Mouse (Mus musculus) C2C12 (cell line): ENCODE measurements around the gene Olfr45. TPM values are rescaled to one million over a fixed set of nuclear protein-coding genes. Genes with fewer than 3 reads are reported as not detected.

ENCODE experiments used
- H3K27me3 ChIP-seq: one replicate; pipeline ENCODE4 v1.6.1; 2011; ENCODE audit not compliant: control insufficient read depth, insufficient read depth, insufficient read length
- H3K36me3 ChIP-seq: one replicate; pipeline ENCODE4 v1.6.1; 2011; ENCODE audit not compliant: control insufficient read depth, insufficient read depth
- H3K4me3 ChIP-seq: one replicate; pipeline ENCODE4 v1.5.1; 2011; ENCODE audit warnings: mild to moderate bottlenecking, control low read depth; ENCODE audit not compliant: poor library complexity, insufficient read depth, severe bottlenecking
- H3K79me2 ChIP-seq: one replicate; pipeline ENCODE4 v1.6.1; 2011; ENCODE audit not compliant: control insufficient read depth, insufficient read depth
- H3K79me3 ChIP-seq: one replicate; pipeline ENCODE4 v1.6.1; 2011; ENCODE audit warnings: low read depth, control low read depth
- H3ac ChIP-seq: one replicate; pipeline ENCODE3; 2011; ENCODE audit warnings: low read depth; ENCODE audit not compliant: control insufficient read depth, insufficient read length
- CEBPB ChIP-seq: IDR thresholded peaks from one replicate; pipeline ENCODE4 v1.6.1; 2011; ENCODE audit warnings: low read depth, mild to moderate bottlenecking, control low read depth, moderate library complexity
- CTCF ChIP-seq: IDR thresholded peaks from one replicate; pipeline ENCODE4 v1.5.1; 2011; ENCODE audit not compliant: control insufficient read depth, insufficient read depth, insufficient read length
- FOSL1 ChIP-seq: IDR thresholded peaks from one replicate; pipeline ENCODE4 v1.8.0; 2011; ENCODE audit warnings: mild to moderate bottlenecking, low read length; ENCODE audit not compliant: poor library complexity, insufficient read depth, severe bottlenecking
- MAX ChIP-seq: IDR thresholded peaks from one replicate; pipeline ENCODE4 v1.6.1; 2011; ENCODE audit warnings: mild to moderate bottlenecking, control low read depth
- MYOD1 ChIP-seq: IDR thresholded peaks from one replicate; pipeline ENCODE4 v1.6.1; 2011; ENCODE audit warnings: low read depth; ENCODE audit not compliant: control insufficient read depth, insufficient read length
- MYOG ChIP-seq: IDR thresholded peaks from one replicate; pipeline ENCODE4 v1.6.1; 2011; ENCODE audit not compliant: control insufficient read depth, insufficient read length; ENCODE audit errors: extremely low read depth
- USF1 ChIP-seq: IDR thresholded peaks from one replicate; pipeline ENCODE4 v1.6.1; 2011; ENCODE audit warnings: low read depth, mild to moderate bottlenecking, control low read depth, moderate library complexity
- polyA plus RNA-seq: library from polyadenylated mRNA; unstranded; fragments of >200 nt; fragmentation: generic; extraction: Trizol; gene quantifications from one replicate; pipeline ENCODE4 v1.2.1, GENCODE M21; 2012; ENCODE audit warnings: missing spikeins

Gene Olfr45
- polyA plus RNA-seq, 1 experiment: not detected

- no peaks in the 10 kb centered on the region for H3K79me3 ChIP-seq
- TF ChIP-seq MYOD1 (no peak), USF1 (no peak), MAX (no peak), FOSL1 (no peak), MYOG (no peak), CTCF (no peak), CEBPB (no peak)
- H3K27me3 ChIP-seq: no peaks in the 10 kb centered on the region
- H3ac ChIP-seq: no peak overlapping the region
- H3K36me3 ChIP-seq: no peaks in the 10 kb centered on the region
- no peak overlapping the region for H3K4me3 ChIP-seq
- no peaks in the 10 kb centered on the region for H3K79me2 ChIP-seq
Measured at GRCm38 (mm10) chr7:140733162-140733561, 51.4 kb downstream of the Olfr45 start.

Other genes with a start within 250 kb of the Olfr45 start
- not detected for gene Olfr533, start 218.6 kb upstream of the Olfr45 start, polyA plus RNA-seq
- not detected for gene Olfr535, start 197.7 kb upstream of the Olfr45 start, polyA plus RNA-seq
- not detected for gene Olfr536, start 174.6 kb upstream of the Olfr45 start, polyA plus RNA-seq
- gene Olfr538, start 114.1 kb upstream of the Olfr45 start, polyA plus RNA-seq: not detected
- gene Olfr46, start 80.7 kb upstream of the Olfr45 start, polyA plus RNA-seq: not detected
- gene Olfr61, start 53.0 kb upstream of the Olfr45 start, polyA plus RNA-seq: not detected
- gene Olfr53, start 35.5 kb upstream of the Olfr45 start, polyA plus RNA-seq: not detected
- not detected for gene Olfr539, start 22.0 kb upstream of the Olfr45 start, polyA plus RNA-seq
- not detected for gene Olfr541, start 15.3 kb downstream of the Olfr45 start, polyA plus RNA-seq
- not detected for gene Cyp2e1, start 81.8 kb downstream of the Olfr45 start, polyA plus RNA-seq
- not detected for gene Syce1, start 105.9 kb downstream of the Olfr45 start, polyA plus RNA-seq
- gene Zfp941, start 140.2 kb downstream of the Olfr45 start, polyA plus RNA-seq: 0.18 TPM
- gene Urah, start 153.1 kb downstream of the Olfr45 start, polyA plus RNA-seq: not detected
- gene Scgb1c1, start 163.6 kb downstream of the Olfr45 start, polyA plus RNA-seq: not detected
- gene Odf3, start 165.9 kb downstream of the Olfr45 start, polyA plus RNA-seq: 0.02 TPM
- gene Gm45785, start 174.4 kb downstream of the Olfr45 start, polyA plus RNA-seq: not detected
- 59.3 TPM for gene Ric8a, start 175.0 kb downstream of the Olfr45 start, polyA plus RNA-seq
- gene Bet1l, start 175.6 kb downstream of the Olfr45 start, polyA plus RNA-seq: 19.9 TPM
- gene Psmd13, start 200.0 kb downstream of the Olfr45 start, polyA plus RNA-seq: 211 TPM
- gene Sirt3, start 200.4 kb downstream of the Olfr45 start, polyA plus RNA-seq: 17.4 TPM
- gene Cox8b, start 218.5 kb downstream of the Olfr45 start, polyA plus RNA-seq: 0.81 TPM
- gene Nlrp6, start 239.0 kb downstream of the Olfr45 start, polyA plus RNA-seq: 0.01 TPM